Mouse (Mus musculus): Measurements from ENCODE around the gene Prox2. TPM values are rescaled to one million over a fixed set of nuclear protein-coding genes. Genes with fewer than 3 reads are reported as not detected.

Gene Prox2
- polyA plus RNA-seq, 1 experiment from 2014 or later: 2.9 TPM

DNA sequence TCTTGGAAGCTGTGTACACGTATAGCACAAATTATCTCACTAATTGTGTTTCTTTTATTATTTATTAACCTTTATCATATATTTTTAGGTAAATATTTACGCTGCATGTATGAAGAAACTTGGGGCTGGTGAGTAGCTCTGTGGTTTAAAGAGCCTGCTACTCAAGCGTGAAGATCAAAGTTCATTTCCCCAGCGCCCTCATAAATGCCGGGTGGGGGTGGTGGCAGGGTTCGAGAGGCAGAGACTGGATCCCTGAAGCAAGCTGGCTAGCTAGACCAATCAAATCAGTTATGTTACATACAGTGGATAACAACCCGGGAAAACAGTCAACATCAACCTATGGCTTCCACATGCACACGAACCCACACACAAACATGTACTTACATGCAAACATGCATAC lies 7.5 kb downstream of the Prox2 start:
- H3K27ac ChIP-seq (replicated peaks in 1 of 2; ENCODE audit: control insufficient read depth in 1 of 2, insufficient read depth in 1 of 2, low read depth in 2 of 2, low read length in 2 of 2): no peak overlapping the region
- no peaks in the 10 kb centered on the region for H3K27me3 ChIP-seq (ENCODE audit: control insufficient read depth, insufficient read depth, low read length)
- no peaks in the 10 kb centered on the region for H3K9me3 ChIP-seq (ENCODE audit: control insufficient read depth, low read length)
- no peak for ATAC-seq (ENCODE audit: insufficient number of reproducible peaks, insufficient read depth, low FRiP score, low read depth)
- WGBS: 84% methylated on average over 8 of the region's 8 CpGs
- no peak overlapping the region for H3K4me3 ChIP-seq (ENCODE audit: control insufficient read depth in 1 of 2, insufficient read depth in 1 of 2, low read depth in 1 of 2, low read length in 2 of 2)
- no peak overlapping the region for H3K9ac ChIP-seq (ENCODE audit: low read length)
- H3K36me3 ChIP-seq (ENCODE audit: control insufficient read depth, insufficient read depth, low read length): no peaks in the 10 kb centered on the region
- H3K4me1 ChIP-seq (ENCODE audit: control insufficient read depth in 2 of 2, insufficient read depth in 2 of 2, low read length in 2 of 2): peaks cover 5 to 8% of the 10 kb centered on the region in 2 experiments
- no peak overlapping the region for H3K4me2 ChIP-seq (ENCODE audit: low read length)

DNA sequence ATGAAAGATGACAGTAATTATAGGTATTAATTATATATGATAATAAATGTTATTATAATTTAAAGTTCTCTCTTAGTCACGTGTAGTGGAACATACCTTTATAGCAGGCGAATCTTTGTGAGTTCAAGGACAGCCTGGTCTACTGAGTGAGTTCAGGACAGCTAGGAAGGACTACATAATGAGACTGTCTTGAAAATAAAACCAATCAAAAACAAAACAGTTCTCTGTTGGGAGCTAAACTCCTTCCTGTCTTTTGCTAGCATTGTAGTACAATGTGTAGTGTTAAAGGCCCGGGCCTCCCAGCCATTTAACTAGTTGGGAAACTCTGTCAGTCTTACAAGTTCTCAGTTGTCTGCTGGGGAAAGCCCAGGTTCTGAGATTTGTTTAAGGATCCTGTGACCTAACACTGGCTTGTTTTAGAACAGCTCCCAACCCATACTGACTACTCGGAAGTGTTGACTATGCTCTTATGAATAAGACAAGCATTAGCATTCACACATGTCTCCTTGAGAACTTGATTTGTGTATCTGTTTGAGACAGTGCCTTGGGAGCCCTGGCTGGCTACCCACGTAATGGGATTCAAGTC lies 8.9 kb downstream of the Prox2 start:
- no peak overlapping the region for H3K27ac ChIP-seq (replicated peaks in 1 of 2; ENCODE audit: control insufficient read depth in 1 of 2, insufficient read depth in 1 of 2, low read depth in 2 of 2, low read length in 2 of 2)
- peaks cover 3 to 6% of the 10 kb centered on the region in 2 experiments; a peak in 3 of 4 replicates for H3K4me1 ChIP-seq (ENCODE audit: control insufficient read depth in 2 of 2, insufficient read depth in 2 of 2, low read length in 2 of 2)
- H3K4me3 ChIP-seq (ENCODE audit: control insufficient read depth in 1 of 2, insufficient read depth in 1 of 2, low read depth in 1 of 2, low read length in 2 of 2): no peak overlapping the region
- no peaks in the 10 kb centered on the region for H3K9me3 ChIP-seq (ENCODE audit: control insufficient read depth, low read length)
- no peaks in the 10 kb centered on the region for H3K27me3 ChIP-seq (ENCODE audit: control insufficient read depth, insufficient read depth, low read length)
- H3K36me3 ChIP-seq (ENCODE audit: control insufficient read depth, insufficient read depth, low read length): no peaks in the 10 kb centered on the region
- H3K9ac ChIP-seq (ENCODE audit: low read length): no peak overlapping the region
- no peak for ATAC-seq (ENCODE audit: insufficient number of reproducible peaks, insufficient read depth, low FRiP score, low read depth)
- 74% methylated on average over 5 of the region's 5 CpGs for WGBS
- no peak overlapping the region for H3K4me2 ChIP-seq (ENCODE audit: low read length)

DNA sequence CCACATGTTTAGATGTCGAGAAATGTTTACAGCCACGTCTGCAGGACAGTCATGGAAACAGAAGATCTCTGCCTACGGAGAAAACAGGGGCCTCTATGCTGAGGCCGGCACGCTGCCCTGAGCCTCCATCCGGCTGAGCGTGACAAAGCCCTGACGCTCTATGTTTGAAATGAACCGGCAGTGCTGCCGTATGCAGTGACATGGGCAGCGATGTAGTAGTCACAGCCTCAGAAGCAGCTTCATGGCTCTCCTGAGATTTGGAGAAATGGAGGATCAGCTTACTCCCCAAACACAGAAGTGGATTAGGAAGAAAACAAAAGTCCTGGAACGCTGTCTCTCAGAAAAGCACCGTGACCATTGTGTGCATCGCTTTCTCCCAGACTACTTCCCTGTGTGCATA lies 9.6 kb downstream of the Prox2 start:
- 78% methylated on average over 14 of the region's 14 CpGs for WGBS
- no peaks in the 10 kb centered on the region for H3K27me3 ChIP-seq (ENCODE audit: control insufficient read depth, insufficient read depth, low read length)
- H3K27ac ChIP-seq (replicated peaks in 1 of 2; ENCODE audit: control insufficient read depth in 1 of 2, insufficient read depth in 1 of 2, low read depth in 2 of 2, low read length in 2 of 2): no peak overlapping the region
- H3K4me3 ChIP-seq (ENCODE audit: control insufficient read depth in 1 of 2, insufficient read depth in 1 of 2, low read depth in 1 of 2, low read length in 2 of 2): no peak overlapping the region
- no peaks in the 10 kb centered on the region for H3K4me1 ChIP-seq (ENCODE audit: control insufficient read depth in 2 of 2, insufficient read depth in 2 of 2, low read length in 2 of 2)
- H3K9me3 ChIP-seq (ENCODE audit: control insufficient read depth, low read length): no peaks in the 10 kb centered on the region
- no peak for ATAC-seq (ENCODE audit: insufficient number of reproducible peaks, insufficient read depth, low FRiP score, low read depth)
- H3K36me3 ChIP-seq (ENCODE audit: control insufficient read depth, insufficient read depth, low read length): no peaks in the 10 kb centered on the region
- no peak overlapping the region for H3K4me2 ChIP-seq (ENCODE audit: low read length)
- H3K9ac ChIP-seq (ENCODE audit: low read length): no peak overlapping the region

DNA sequence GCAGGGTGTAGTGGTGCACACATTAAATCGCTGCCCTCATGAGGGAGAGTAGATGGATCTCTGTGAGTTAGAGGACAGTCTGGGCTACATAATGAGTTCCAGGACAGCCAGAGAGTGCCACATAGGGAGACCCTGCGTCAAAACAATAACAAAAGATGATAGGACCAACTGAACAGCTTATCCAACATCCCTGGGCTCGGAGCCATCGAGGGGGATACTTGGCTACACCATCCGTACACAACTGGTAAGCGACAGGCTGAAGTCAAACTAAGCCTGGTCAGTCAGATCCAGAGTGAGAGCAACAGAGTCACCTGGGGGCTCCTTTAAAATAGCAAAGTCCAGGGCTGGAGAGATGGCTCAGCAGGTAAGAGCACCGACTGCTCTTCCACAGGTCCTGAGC lies 14.7 kb downstream of the Prox2 start:
- H3K27me3 ChIP-seq (ENCODE audit: control insufficient read depth, insufficient read depth, low read length): no peaks in the 10 kb centered on the region
- no peak overlapping the region for H3K9ac ChIP-seq (ENCODE audit: low read length)
- WGBS: 82% methylated on average over 7 of the region's 7 CpGs
- no peak overlapping the region for H3K4me3 ChIP-seq (ENCODE audit: control insufficient read depth in 1 of 2, insufficient read depth in 1 of 2, low read depth in 1 of 2, low read length in 2 of 2)
- no peaks in the 10 kb centered on the region for H3K9me3 ChIP-seq (ENCODE audit: control insufficient read depth, low read length)
- H3K4me1 ChIP-seq (ENCODE audit: control insufficient read depth in 2 of 2, insufficient read depth in 2 of 2, low read length in 2 of 2): no peaks in the 10 kb centered on the region
- no peak overlapping the region for H3K4me2 ChIP-seq (ENCODE audit: low read length)
- H3K36me3 ChIP-seq (ENCODE audit: control insufficient read depth, insufficient read depth, low read length): no peaks in the 10 kb centered on the region
- no peak overlapping the region for H3K27ac ChIP-seq (replicated peaks in 1 of 2; ENCODE audit: control insufficient read depth in 1 of 2, insufficient read depth in 1 of 2, low read depth in 2 of 2, low read length in 2 of 2)
- no peak for ATAC-seq (ENCODE audit: insufficient number of reproducible peaks, insufficient read depth, low FRiP score, low read depth)

DNA sequence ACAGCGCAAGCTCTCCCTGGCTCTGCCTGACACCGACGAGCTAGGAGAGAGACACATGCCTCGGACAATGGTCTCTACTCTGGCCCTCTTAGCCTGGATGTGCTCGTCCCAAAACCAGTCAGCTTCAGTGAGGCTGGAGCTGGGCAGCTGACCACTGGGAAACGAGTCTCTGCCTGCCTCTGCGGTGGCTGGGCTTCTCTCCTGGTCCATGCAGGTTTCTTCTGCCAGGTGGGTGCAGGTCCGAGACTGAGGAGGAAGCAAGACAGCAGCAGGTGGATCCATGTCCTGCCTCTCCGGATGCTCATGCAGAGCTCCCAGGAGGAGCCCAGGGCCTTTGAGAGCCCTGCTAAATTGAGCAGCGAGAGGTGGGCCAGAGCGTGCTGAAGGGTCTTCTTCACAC lies 15.4 kb downstream of the Prox2 start:
- no peak overlapping the region for H3K4me3 ChIP-seq (ENCODE audit: control insufficient read depth in 1 of 2, insufficient read depth in 1 of 2, low read depth in 1 of 2, low read length in 2 of 2)
- H3K9ac ChIP-seq (ENCODE audit: low read length): no peak overlapping the region
- H3K4me1 ChIP-seq (ENCODE audit: control insufficient read depth in 2 of 2, insufficient read depth in 2 of 2, low read length in 2 of 2): no peaks in the 10 kb centered on the region
- 0 out of 2 replicates have a peak, but pooled peaks cover 5% of the 10 kb centered on the region for H3K36me3 ChIP-seq (ENCODE audit: control insufficient read depth, insufficient read depth, low read length)
- ATAC-seq (ENCODE audit: insufficient number of reproducible peaks, insufficient read depth, low FRiP score, low read depth): no peak
- H3K4me2 ChIP-seq (ENCODE audit: low read length): no peak overlapping the region
- no peak overlapping the region for H3K27ac ChIP-seq (replicated peaks in 1 of 2; ENCODE audit: control insufficient read depth in 1 of 2, insufficient read depth in 1 of 2, low read depth in 2 of 2, low read length in 2 of 2)
- H3K9me3 ChIP-seq (ENCODE audit: control insufficient read depth, low read length): no peaks in the 10 kb centered on the region
- H3K27me3 ChIP-seq (ENCODE audit: control insufficient read depth, insufficient read depth, low read length): no peaks in the 10 kb centered on the region
- 84% methylated on average over 11 of the region's 11 CpGs for WGBS

DNA sequence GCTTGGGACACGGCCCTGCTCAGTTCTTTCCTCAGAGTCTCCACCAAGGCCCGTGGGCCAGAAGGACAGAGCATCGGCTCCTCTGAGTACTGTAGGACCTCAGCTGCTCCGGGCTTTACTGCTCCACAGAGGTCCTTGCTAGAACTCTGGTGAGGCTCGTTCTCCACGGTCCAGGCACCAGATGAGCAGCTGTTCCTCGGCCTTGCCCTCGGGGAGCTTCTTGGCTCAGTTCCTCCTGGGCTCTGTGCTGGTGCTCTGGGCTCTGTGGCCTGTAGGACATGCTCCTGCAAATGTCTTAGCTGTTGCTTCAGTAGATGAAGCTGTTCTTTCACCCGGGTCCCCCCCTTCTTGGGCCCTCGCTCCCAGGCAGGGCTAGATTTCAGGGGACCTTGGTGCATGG lies 15.9 kb downstream of the Prox2 start:
- no peak for ATAC-seq (ENCODE audit: insufficient number of reproducible peaks, insufficient read depth, low FRiP score, low read depth)
- WGBS: 87% methylated on average over 10 of the region's 10 CpGs
- no peak overlapping the region for H3K9ac ChIP-seq (ENCODE audit: low read length)
- H3K4me3 ChIP-seq (ENCODE audit: control insufficient read depth in 1 of 2, insufficient read depth in 1 of 2, low read depth in 1 of 2, low read length in 2 of 2): no peak overlapping the region
- no peaks in the 10 kb centered on the region for H3K27me3 ChIP-seq (ENCODE audit: control insufficient read depth, insufficient read depth, low read length)
- no peak overlapping the region for H3K4me2 ChIP-seq (ENCODE audit: low read length)
- H3K9me3 ChIP-seq (ENCODE audit: control insufficient read depth, low read length): no peaks in the 10 kb centered on the region
- 0 out of 2 replicates have a peak, but pooled peaks cover 7% of the 10 kb centered on the region for H3K36me3 ChIP-seq (ENCODE audit: control insufficient read depth, insufficient read depth, low read length)
- H3K4me1 ChIP-seq (ENCODE audit: control insufficient read depth in 2 of 2, insufficient read depth in 2 of 2, low read length in 2 of 2): no peaks in the 10 kb centered on the region
- no peak overlapping the region for H3K27ac ChIP-seq (replicated peaks in 1 of 2; ENCODE audit: control insufficient read depth in 1 of 2, insufficient read depth in 1 of 2, low read depth in 2 of 2, low read length in 2 of 2)

DNA sequence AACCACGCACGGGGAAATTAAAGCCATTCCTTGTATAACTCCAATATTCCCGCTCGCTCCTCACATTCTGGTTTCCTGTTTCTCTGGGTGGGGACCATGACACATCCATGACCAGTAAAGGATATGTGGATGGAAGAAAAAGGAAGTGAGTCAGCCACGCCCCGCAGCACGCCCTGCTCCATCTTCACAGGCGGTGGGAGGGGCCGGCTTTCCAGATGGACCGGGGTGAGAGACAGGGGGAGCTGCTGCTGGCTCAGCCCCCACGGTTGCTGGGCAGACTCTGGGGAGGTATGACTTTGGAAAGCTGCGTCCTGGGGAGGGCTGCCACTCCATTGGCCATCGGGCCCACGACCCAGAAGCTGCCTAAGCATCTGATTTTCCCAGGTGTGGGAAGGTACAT lies 16.5 kb downstream of the Prox2 start:
- Histone ChIP-seq H3K4me1 (ENCODE audit: control insufficient read depth in 2 of 2, insufficient read depth in 2 of 2, low read length in 2 of 2) (no peaks in the 10 kb centered on the region), H3K4me3 (ENCODE audit: control insufficient read depth in 1 of 2, insufficient read depth in 1 of 2, low read depth in 1 of 2, low read length in 2 of 2) (no peak overlapping the region), H3K36me3 (ENCODE audit: control insufficient read depth, insufficient read depth, low read length) (peaks cover 14% of the 10 kb centered on the region; the same call in 1 of the 2 replicates), H3K4me2 (ENCODE audit: low read length) (no peak overlapping the region), H3K9ac (ENCODE audit: low read length) (no peak overlapping the region), H3K27ac (replicated peaks in 1 of 2; ENCODE audit: control insufficient read depth in 1 of 2, insufficient read depth in 1 of 2, low read depth in 2 of 2, low read length in 2 of 2) (no peak overlapping the region), H3K9me3 (ENCODE audit: control insufficient read depth, low read length) (0 out of 2 replicates have a peak, but pooled peaks cover 1% of the 10 kb centered on the region), H3K27me3 (ENCODE audit: control insufficient read depth, insufficient read depth, low read length) (no peaks in the 10 kb centered on the region)
- no peak; the same call in 1 of the 2 replicates for ATAC-seq (ENCODE audit: insufficient number of reproducible peaks, insufficient read depth, low FRiP score, low read depth)
- WGBS: 22% methylated on average over 14 of the region's 14 CpGs

DNA sequence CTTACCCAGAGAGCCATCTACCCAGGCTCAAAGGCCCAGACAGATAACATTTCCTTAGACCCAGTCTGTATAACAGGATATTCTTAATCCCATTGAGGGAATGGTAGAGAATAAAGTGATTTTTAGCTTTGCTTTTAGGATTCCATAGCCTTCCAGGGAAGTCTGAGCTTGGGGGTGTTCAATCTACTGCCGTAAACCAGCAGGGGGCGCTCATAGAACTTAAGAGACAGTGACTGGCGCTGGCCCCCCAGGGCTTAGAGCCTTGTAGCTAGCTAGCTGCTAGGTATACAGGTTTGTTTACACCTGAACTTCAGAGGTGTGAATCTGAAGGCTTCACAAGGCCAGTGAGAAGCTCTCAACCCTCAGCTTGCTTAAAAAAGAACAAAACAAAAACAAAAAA lies 18.3 kb downstream of the Prox2 start:
- Histone ChIP-seq H3K4me3 (ENCODE audit: control insufficient read depth in 1 of 2, insufficient read depth in 1 of 2, low read depth in 1 of 2, low read length in 2 of 2) (no peak overlapping the region), H3K4me2 (ENCODE audit: low read length) (no peak overlapping the region), H3K9me3 (ENCODE audit: control insufficient read depth, low read length) (0 out of 2 replicates have a peak, but pooled peaks cover 2% of the 10 kb centered on the region), H3K27ac (replicated peaks in 1 of 2; ENCODE audit: control insufficient read depth in 1 of 2, insufficient read depth in 1 of 2, low read depth in 2 of 2, low read length in 2 of 2) (no peak overlapping the region), H3K36me3 (ENCODE audit: control insufficient read depth, insufficient read depth, low read length) (peaks cover 29% of the 10 kb centered on the region), H3K27me3 (ENCODE audit: control insufficient read depth, insufficient read depth, low read length) (no peaks in the 10 kb centered on the region), H3K4me1 (ENCODE audit: control insufficient read depth in 2 of 2, insufficient read depth in 2 of 2, low read length in 2 of 2) (no peaks in the 10 kb centered on the region), H3K9ac (ENCODE audit: low read length) (no peak overlapping the region)
- 12% methylated on average over 3 of the region's 3 CpGs for WGBS
- no peak for ATAC-seq (ENCODE audit: insufficient number of reproducible peaks, insufficient read depth, low FRiP score, low read depth)

Data from heart, embryonic 14.5 days (tissue).